Mouse (Mus musculus) frontal cortex, adult 2 months (tissue): Measurements from ENCODE around the gene Trak1. TPM values are rescaled to one million over a fixed set of nuclear protein-coding genes. Genes with fewer than 3 reads are reported as not detected.

Experiments
- DNase-seq, 2 experiments: peaks; one replicate each; pipeline ENCODE4 v3.0.0; 2022; ENCODE audit warnings: low spot score in 1 of 2; ENCODE audit errors: extremely low spot score in 1 of 2
- polyA plus RNA-seq: library from polyadenylated mRNA; depleted of rRNA; stranded (reverse); fragments of >200 nt; gene quantifications from 2 replicates; pipeline ENCODE4 v1.2.3, GENCODE M21; 2012

Gene Trak1
- polyA plus RNA-seq, 1 experiment = 139 TPM

GRCm38 (mm10) chr9:121420817-121421216, 123.5 kb downstream of the Trak1 start:
- no peak for DNase-seq

GRCm38 (mm10) chr9:121422402-121422801, 125.1 kb downstream of the Trak1 start:
- DNase-seq = no peak

- no peak for DNase-seq
These were observed 126.3 kb downstream of the Trak1 start for GRCm38 (mm10) chr9:121423621-121424020.

- DNase-seq = no peak
These were observed 127.2 kb downstream of the Trak1 start for GRCm38 (mm10) chr9:121424281-121425164.

- no peak for DNase-seq
These were observed 129.1 kb downstream of the Trak1 start for GRCm38 (mm10) chr9:121426451-121426850.

GRCm38 (mm10) chr9:121426902-121427301, 129.6 kb downstream of the Trak1 start:
- no peak for DNase-seq

GRCm38 (mm10) chr9:121429592-121429991, 132.3 kb downstream of the Trak1 start:
- no peak for DNase-seq

- no peak for DNase-seq
These were observed 133.1 kb downstream of the Trak1 start for GRCm38 (mm10) chr9:121430379-121430778.

GRCm38 (mm10) chr9:121433745-121434528, 136.6 kb downstream of the Trak1 start:
- no peak for DNase-seq

- peak in 1 of 2 experiments; percentile 68 for DNase-seq
These were observed 138.1 kb downstream of the Trak1 start for GRCm38 (mm10) chr9:121435332-121435956.

- DNase-seq = no peak
These were observed 139.2 kb downstream of the Trak1 start for GRCm38 (mm10) chr9:121436501-121436900.

- no peak for DNase-seq
These were observed 144.8 kb downstream of the Trak1 start for GRCm38 (mm10) chr9:121442145-121442544.

- DNase-seq = peak in 1 of 2 experiments; percentile 27
These were observed 146.5 kb downstream of the Trak1 start for GRCm38 (mm10) chr9:121443696-121444366.

- no peak for DNase-seq
These were observed 147.0 kb downstream of the Trak1 start for GRCm38 (mm10) chr9:121444367-121444707.

GRCm38 (mm10) chr9:121445364-121445763, 148.1 kb downstream of the Trak1 start:
- DNase-seq = peak in 1 of 2 experiments; percentile 45

GRCm38 (mm10) chr9:121446431-121446831, 149.1 kb downstream of the Trak1 start:
- peak in 1 of 2 experiments; percentile 55 for DNase-seq

GRCm38 (mm10) chr9:121452342-121452942, 155.1 kb downstream of the Trak1 start:
- DNase-seq = peak in 1 of 2 experiments; percentile 65

- DNase-seq = no peak
These were observed 157.6 kb downstream of the Trak1 start for GRCm38 (mm10) chr9:121454891-121455290.

GRCm38 (mm10) chr9:121456739-121457515, 159.6 kb downstream of the Trak1 start:
- DNase-seq = no peak
